Mouse (Mus musculus): ENCODE measurements around the gene Gm47996. TPM values are rescaled to one million over a fixed set of nuclear protein-coding genes. Genes with fewer than 3 reads are reported as not detected.
A peak's percentile ranks its signal among the peaks of the same experiment; 100 is the strongest.

The Gm47996 gene
- total RNA-seq, 2 experiments from 2014 or later, result not detected

GRCm38 (mm10) chr1:151245165-151245564 is 35.2 kb downstream of the Gm47996 start:
- DNase-seq (ENCODE audit: low spot score in 2 of 2), result no peak

- no peak for DNase-seq (ENCODE audit: low spot score in 2 of 2)
Measured at GRCm38 (mm10) chr1:151245846-151246245, 35.9 kb downstream of the Gm47996 start.

- no peak for DNase-seq (ENCODE audit: low spot score in 2 of 2)
Measured at GRCm38 (mm10) chr1:151250109-151250508, 40.2 kb downstream of the Gm47996 start.

- DNase-seq (ENCODE audit: low spot score in 2 of 2), result peak; percentile 40 to 63
Measured at GRCm38 (mm10) chr1:151250529-151251193, 40.7 kb downstream of the Gm47996 start.

GRCm38 (mm10) chr1:151251194-151252010 is 41.5 kb downstream of the Gm47996 start:
- no peak for DNase-seq (ENCODE audit: low spot score in 2 of 2)

- DNase-seq (ENCODE audit: low spot score in 2 of 2), result no peak
Measured at GRCm38 (mm10) chr1:151255422-151255821, 45.5 kb downstream of the Gm47996 start.

GRCm38 (mm10) chr1:151258090-151258954 is 48.4 kb downstream of the Gm47996 start:
- no peak for DNase-seq (ENCODE audit: low spot score in 2 of 2)

- DNase-seq (ENCODE audit: low spot score in 2 of 2), result no peak
Measured at GRCm38 (mm10) chr1:151259061-151259460, 49.1 kb downstream of the Gm47996 start.

Other genes starting within 250 kb of the Gm47996 start
- gene Hmcn1, start 216.7 kb upstream of the Gm47996 start, total RNA-seq (2021), result 1 to 10 TPM; 5.8 to 5.9 TPM
- not detected for gene Gm47985, start 27.6 kb upstream of the Gm47996 start, total RNA-seq (2021)
- gene Gm8947, start 17.8 kb upstream of the Gm47996 start, total RNA-seq (2021), result not detected
- gene Gm47995, start 11.7 kb upstream of the Gm47996 start, total RNA-seq (2021), result not detected
- not detected for gene 3110040M04Rik, start 6.0 kb upstream of the Gm47996 start, total RNA-seq (2021)
- 100 to 1,000 TPM in 1 of 2 experiments, 10 to 100 TPM in 1; 98.2 to 101 TPM for gene Ivns1abp, start 134.3 kb downstream of the Gm47996 start, total RNA-seq (2021)
- gene Swt1, start 218.3 kb downstream of the Gm47996 start, total RNA-seq (2021), result 10 to 100 TPM; 10.8 to 11.0 TPM
- 10 to 100 TPM; 27.1 to 29.2 TPM for gene Trmt1l, start 218.4 kb downstream of the Gm47996 start, total RNA-seq (2021)